Mouse (Mus musculus): ENCODE results near the gene Fam131a.

Fam131a gene

DNA sequence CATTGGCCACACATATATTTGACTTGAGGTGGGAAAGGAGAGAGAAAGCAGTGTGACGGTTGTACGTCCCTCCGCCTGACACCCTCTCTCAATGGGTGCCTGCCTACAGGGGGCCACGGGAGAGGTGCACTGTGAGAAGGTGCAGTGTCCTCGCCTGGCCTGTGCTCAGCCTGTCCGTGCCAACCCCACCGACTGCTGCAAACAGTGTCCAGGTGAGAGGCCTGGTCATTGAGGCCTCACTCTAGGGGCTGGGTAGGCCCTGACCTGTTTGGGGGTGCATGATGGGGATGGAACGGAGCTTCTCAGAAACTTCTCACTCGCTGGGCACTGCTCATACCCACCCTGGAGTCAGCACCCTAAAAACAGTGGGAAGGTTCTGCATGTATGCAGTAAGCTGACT is 46.8 kb downstream of the Fam131a start:
- no peak for DNase-seq (ENCODE audit: low read depth, low spot score)

GRCm38 (mm10) chr16:20746641-20747040 is 53.6 kb downstream of the Fam131a start:
- DNase-seq (ENCODE audit: low read depth, low spot score): no peak

GRCm38 (mm10) chr16:20750518-20750917 is 57.5 kb downstream of the Fam131a start:
- DNase-seq (ENCODE audit: low read depth, low spot score): no peak

Measured in CD4-positive helper T cell, adult 2 months (primary cell).